Mouse (Mus musculus) lung, adult 2 months (tissue): ENCODE data around the gene Sncb.

Source experiments
- CTCF ChIP-seq: fragments of 200-500 bp; IDR thresholded peaks from 2 replicates; pipeline ENCODE4 v1.5.1; 2011; ENCODE audit warnings: mild to moderate bottlenecking, low read length, control low read depth; ENCODE audit not compliant: insufficient read depth
- POLR2A ChIP-seq: fragments of 200-500 bp; IDR thresholded peaks from 2 replicates; pipeline ENCODE4 v1.6.1; 2011; ENCODE audit warnings: low read depth, mild to moderate bottlenecking, control low read depth, low read length, borderline replicate concordance; ENCODE audit errors: extremely low read depth

DNA sequence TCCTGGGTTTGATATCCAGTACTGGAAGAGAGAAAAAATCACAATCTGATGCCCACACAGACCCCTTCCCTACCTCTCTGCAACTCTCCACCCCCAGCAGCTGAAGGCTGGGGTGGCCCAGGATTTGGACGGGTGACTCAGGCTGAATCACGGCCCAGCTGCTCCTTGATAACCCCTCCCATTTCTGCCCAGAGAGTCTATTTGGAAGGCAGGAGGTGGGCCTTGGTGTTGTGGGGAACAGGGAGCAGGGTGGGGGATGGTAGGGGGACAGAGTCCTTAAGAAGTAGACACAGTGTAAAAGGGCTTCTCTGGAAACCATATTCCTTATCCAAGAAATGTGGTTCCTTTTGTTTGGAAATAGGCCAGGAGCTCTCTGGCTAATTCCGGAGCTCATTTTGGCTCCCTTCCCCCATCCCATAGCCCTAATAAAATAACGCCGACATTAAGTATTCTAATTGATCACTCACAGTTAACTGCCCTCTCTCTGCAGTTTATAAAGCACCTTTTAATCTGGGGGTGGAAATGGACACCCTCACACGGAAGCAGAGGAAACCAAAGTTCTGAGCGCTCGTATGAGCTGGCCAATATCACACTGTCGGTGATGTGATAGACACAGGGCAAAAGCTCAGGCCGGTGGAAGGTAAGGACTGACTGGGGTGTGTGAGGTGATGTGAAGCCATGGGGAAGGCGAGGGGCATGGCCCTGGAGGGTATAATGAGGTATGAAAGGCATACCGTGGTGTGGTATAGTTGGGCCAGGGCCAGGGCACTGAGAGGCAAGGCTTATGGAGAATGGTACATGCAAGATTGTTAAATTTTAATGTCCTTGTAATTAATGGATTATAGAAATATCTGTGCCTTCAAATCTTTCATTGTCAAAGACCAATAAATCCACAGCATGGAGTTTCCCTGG lies 12.0 kb downstream of the Sncb start:
- TF ChIP-seq POLR2A = no peak
- no peak for TF ChIP-seq CTCF
